Mouse (Mus musculus) MEL (cell line): ENCODE results near the gene Nipsnap2.

ENCODE experiments used
- CTCF ChIP-seq, 3 experiments: IDR thresholded peaks in 2 of 3; conservative IDR thresholded peaks in 1 of 3; 2 replicates each; pipeline ENCODE4 v1.5.1; 2011 to 2012; ENCODE audit warnings: low read length in 3 of 3, low read depth in 2 of 3, mild to moderate bottlenecking in 2 of 3, improper control_type of control experiment in 1 of 3, inconsistent platforms in 1 of 3, mixed read lengths in 1 of 3, moderate library complexity in 1 of 3; ENCODE audit not compliant: control insufficient read depth in 1 of 3, insufficient read depth in 1 of 3, poor library complexity in 1 of 3, severe bottlenecking in 1 of 3
- EP300 ChIP-seq, 2 experiments: IDR thresholded peaks; 2 replicates each; pipeline ENCODE4 v1.6.1; 2011; ENCODE audit warnings: improper control_type of control experiment in 2 of 2, low read length in 2 of 2, low read depth in 1 of 2, mild to moderate bottlenecking in 1 of 2
- GATA1 ChIP-seq: IDR thresholded peaks from 2 replicates; pipeline ENCODE4 v1.6.1; 2011; ENCODE audit warnings: low read depth, low read length, improper control_type of control experiment
- JUND ChIP-seq: IDR thresholded peaks from 2 replicates; pipeline ENCODE4 v1.6.1; 2011; ENCODE audit warnings: low read depth, mild to moderate bottlenecking, improper control_type of control experiment, low read length
- MXI1 ChIP-seq: IDR thresholded peaks from 2 replicates; pipeline ENCODE4 v1.6.1; 2011; ENCODE audit warnings: mild to moderate bottlenecking, low read depth, low read length, improper control_type of control experiment
- POLR2A ChIP-seq, 2 experiments: IDR thresholded peaks; 2 replicates each; pipeline ENCODE4 v1.6.1; 2011 to 2012; ENCODE audit warnings: low read length in 2 of 2, mild to moderate bottlenecking in 2 of 2, control low read depth in 1 of 2, improper control_type of control experiment in 1 of 2, low read depth in 1 of 2, moderate library complexity in 1 of 2; ENCODE audit not compliant: control insufficient read depth in 1 of 2, insufficient read depth in 1 of 2, poor library complexity in 1 of 2
- RAD21 ChIP-seq: IDR thresholded peaks from 2 replicates; pipeline ENCODE4 v1.6.1; 2011; ENCODE audit warnings: mild to moderate bottlenecking, low read depth, low read length, improper control_type of control experiment
- RCOR1 ChIP-seq: IDR thresholded peaks from 2 replicates; pipeline ENCODE4 v1.6.1; 2012; ENCODE audit warnings: low read depth, mild to moderate bottlenecking, inconsistent platforms, low read length, improper control_type of control experiment
- TBP ChIP-seq: IDR thresholded peaks from 2 replicates; pipeline ENCODE4 v1.8.0; 2011; ENCODE audit warnings: low read depth, low read length, improper control_type of control experiment
- USF1 ChIP-seq: IDR thresholded peaks from 2 replicates; pipeline ENCODE4 v1.6.1; 2014; ENCODE audit warnings: low read depth, mild to moderate bottlenecking, inconsistent platforms, low read length, improper control_type of control experiment, moderate library complexity
- ZC3H11A ChIP-seq: IDR thresholded peaks from 2 replicates; pipeline ENCODE4 v1.6.1; 2012; ENCODE audit warnings: low read depth, mild to moderate bottlenecking, inconsistent platforms, low read length, improper control_type of control experiment
- ZKSCAN1 ChIP-seq: IDR thresholded peaks from 2 replicates; pipeline ENCODE4 v1.6.1; 2012; ENCODE audit warnings: low read depth, mild to moderate bottlenecking, inconsistent platforms, low read length, improper control_type of control experiment, moderate library complexity

DNA sequence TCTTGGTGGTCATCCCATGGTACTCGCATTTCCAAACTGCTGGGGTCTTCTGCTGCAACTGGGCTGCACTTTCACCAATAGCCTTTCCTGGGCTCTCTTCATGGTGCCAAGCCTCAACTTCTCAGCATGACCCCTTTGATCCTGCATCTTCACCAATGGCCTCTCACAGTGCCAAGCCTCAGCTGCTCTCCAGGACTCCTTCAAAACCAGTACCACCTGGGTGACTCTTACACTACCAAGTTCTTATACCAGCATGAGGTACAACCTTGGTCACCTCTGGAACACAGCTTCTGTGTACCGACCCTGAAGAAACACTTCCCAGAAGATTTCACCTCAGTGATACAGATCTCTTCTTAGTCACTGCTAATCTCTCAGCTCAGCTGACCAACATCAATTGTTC, 16.5 kb upstream of the Nipsnap2 start, which contains the start of gene Sept14:
- TF ChIP-seq EP300 (IDR thresholded peaks at IDR 0.05; ENCODE audit: low read depth in 1 of 2, low read length in 2 of 2) (no peak), POLR2A (IDR thresholded peaks at IDR 0.05; ENCODE audit: control insufficient read depth in 1 of 2, insufficient read depth in 1 of 2, low read depth in 1 of 2, low read length in 2 of 2, poor library complexity in 1 of 2) (no peak), GATA1 (no peak), CTCF (IDR thresholded peaks at IDR 0.05 in 2 of 3, conservative IDR thresholded peaks at IDR 0.05 in 1 of 3; ENCODE audit: control insufficient read depth in 1 of 3, insufficient read depth in 1 of 3, low read depth in 2 of 3, low read length in 3 of 3, poor library complexity in 1 of 3, severe bottlenecking in 1 of 3) (no peak), MXI1 (no peak), ZC3H11A (no peak), RAD21 (no peak), RCOR1 (no peak), ZKSCAN1 (no peak), JUND (no peak), USF1 (no peak), TBP (no peak)
